Mouse (Mus musculus) heart, embryonic 13.5 days (tissue): ENCODE data around the gene Chst5. TPM values are rescaled to one million over a fixed set of nuclear protein-coding genes. Genes with fewer than 3 reads are reported as not detected.

Experiments
- ATAC-seq: fragments of 200-750 bp; cut with Nextera tagmentation; 2 replicates; pipeline ENCODE4 v1.8.0; 2017; ENCODE audit warnings: moderate TSS enrichment; ENCODE audit not compliant: insufficient number of reproducible peaks, low FRiP score, low TSS enrichment; ENCODE audit errors: extremely low read depth
- H3K27ac ChIP-seq: fragments of 300-500 bp; sonication (generic); replicated peaks from 2 replicates; pipeline ENCODE4 v1.5.1; 2015; ENCODE audit warnings: moderate library complexity, mild to moderate bottlenecking, inconsistent platforms
- H3K27me3 ChIP-seq: fragments of 300-500 bp; sonication (generic); replicated peaks from 2 replicates; pipeline ENCODE4 v1.6.1; 2015; ENCODE audit warnings: mild to moderate bottlenecking, inconsistent platforms
- H3K36me3 ChIP-seq: fragments of 300-500 bp; sonication (generic); 2 replicates; pipeline ENCODE4 v1.6.1; 2015; ENCODE audit warnings: mild to moderate bottlenecking, inconsistent platforms
- H3K4me1 ChIP-seq: fragments of 300-500 bp; sonication (generic); 2 replicates; pipeline ENCODE4 v1.6.1; 2015; ENCODE audit warnings: inconsistent platforms
- H3K4me2 ChIP-seq: fragments of 300-500 bp; sonication (generic); 2 replicates; pipeline ENCODE4 v1.6.1; 2015; ENCODE audit warnings: inconsistent platforms, mild to moderate bottlenecking, moderate library complexity
- H3K4me3 ChIP-seq: fragments of 300-500 bp; sonication (generic); 2 replicates; pipeline ENCODE4 v1.5.1; 2015; ENCODE audit warnings: moderate library complexity, mild to moderate bottlenecking, inconsistent platforms
- H3K9ac ChIP-seq: fragments of 300-500 bp; sonication (generic); 2 replicates; pipeline ENCODE4 v1.6.1; 2015; ENCODE audit warnings: inconsistent platforms, mild to moderate bottlenecking, moderate library complexity
- H3K9me3 ChIP-seq: fragments of 300-500 bp; sonication (generic); 2 replicates; pipeline ENCODE4 v1.6.1; 2016; ENCODE audit warnings: inconsistent platforms
- WGBS: fragments of 180-500 bp; shearing (Covaris S2); methylation state at CpG from one replicate; pipeline ENCODE4 v1.1.7; 2015; ENCODE audit warnings: mixed read lengths; 5-methylcytosine and 5-hydroxymethylcytosine counted together
- polyA plus RNA-seq: library from polyadenylated mRNA; unstranded; fragments of >200 nt; fragmentation: Nextera tagmentation; extraction: Ambion mirVana; gene quantifications from 2 replicates; pipeline ENCODE4 v1.2.1, GENCODE M21; 2015

Gene Chst5
- polyA plus RNA-seq, 1 experiment from 2014 or later: 0.17 TPM

DNA sequence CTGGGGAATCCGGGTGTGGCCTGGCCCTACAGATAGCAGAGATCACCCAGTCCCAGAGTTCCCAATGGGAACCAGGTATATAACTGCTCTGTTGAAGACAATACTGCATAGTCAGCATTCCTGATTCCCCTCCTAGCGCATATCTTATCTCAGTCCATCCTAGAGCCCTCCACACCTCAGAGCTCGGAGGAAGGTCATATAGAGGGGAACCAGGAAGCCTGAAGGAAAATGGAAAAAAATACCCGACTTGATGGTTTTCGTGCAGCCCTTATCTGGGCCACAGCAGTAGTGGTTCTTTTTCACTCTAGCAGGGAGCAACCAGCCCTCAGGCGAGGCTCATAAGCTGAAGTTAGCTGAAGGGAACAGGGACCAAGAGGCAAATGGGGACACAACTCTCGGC lies 14.7 kb upstream of the Chst5 start:
- 26% methylated on average over 7 of the region's 7 CpGs for WGBS
- H3K9me3 ChIP-seq: no peaks in the 10 kb centered on the region
- no peak overlapping the region for H3K4me3 ChIP-seq
- no peak overlapping the region for H3K4me2 ChIP-seq
- H3K36me3 ChIP-seq: no peaks in the 10 kb centered on the region
- peaks cover 8% of the 10 kb centered on the region for H3K4me1 ChIP-seq
- no peaks in the 10 kb centered on the region for H3K27me3 ChIP-seq
- no peak for ATAC-seq
- no peak overlapping the region for H3K27ac ChIP-seq
- H3K9ac ChIP-seq: no peak overlapping the region

DNA sequence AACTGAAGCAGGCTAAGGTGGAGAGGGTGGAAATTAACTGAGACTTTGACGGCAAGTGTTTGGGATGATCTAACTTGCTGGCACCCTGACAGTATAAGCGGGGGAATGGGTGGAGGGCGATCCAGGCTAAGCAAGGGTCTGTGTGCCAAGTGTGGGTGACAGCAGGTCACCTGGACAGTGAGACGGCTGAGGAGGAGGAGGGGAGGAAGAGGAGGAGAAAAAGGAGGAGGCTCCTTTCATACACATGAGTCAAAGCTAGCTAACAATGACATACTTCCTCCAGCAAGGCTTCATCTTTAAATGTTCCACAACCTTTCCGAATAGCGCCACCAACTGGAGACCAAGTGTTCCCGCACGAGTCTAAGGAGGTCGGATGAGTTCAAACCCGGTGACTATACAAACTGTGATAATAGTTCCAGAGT lies 13.1 kb upstream of the Chst5 start:
- Histone ChIP-seq H3K27me3 (no peaks in the 10 kb centered on the region), H3K27ac (no peak overlapping the region), H3K4me1 (peaks cover 8% of the 10 kb centered on the region), H3K36me3 (no peaks in the 10 kb centered on the region; the same call in 1 of the 2 replicates), H3K9me3 (no peaks in the 10 kb centered on the region), H3K9ac (no peak overlapping the region), H3K4me2 (peak overlapping the region; percentile 42), H3K4me3 (no peak overlapping the region)
- no peak for ATAC-seq
- 23% methylated on average over 10 of the region's 10 CpGs for WGBS

DNA sequence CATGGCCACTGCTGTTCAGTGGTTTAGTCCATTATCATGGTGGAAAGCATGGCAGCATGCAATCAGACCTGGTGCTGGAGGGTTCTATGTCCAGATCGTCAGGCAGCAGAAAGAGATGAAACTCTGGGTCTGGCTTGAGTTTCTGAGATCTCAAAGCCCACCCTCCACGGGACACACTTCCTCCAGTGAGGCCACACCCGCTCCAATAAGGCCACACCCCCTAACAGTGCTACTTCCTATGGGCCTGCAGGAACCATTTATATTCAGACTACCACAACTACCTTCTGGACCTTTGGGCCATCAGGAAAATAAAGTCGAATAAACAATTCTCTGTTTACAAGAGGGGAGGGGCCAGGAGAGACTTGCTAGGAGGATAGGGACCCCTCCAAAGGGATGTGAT lies 10.7 kb upstream of the Chst5 start:
- ATAC-seq: no peak
- WGBS: 69% methylated on average over 4 of the region's 4 CpGs

DNA sequence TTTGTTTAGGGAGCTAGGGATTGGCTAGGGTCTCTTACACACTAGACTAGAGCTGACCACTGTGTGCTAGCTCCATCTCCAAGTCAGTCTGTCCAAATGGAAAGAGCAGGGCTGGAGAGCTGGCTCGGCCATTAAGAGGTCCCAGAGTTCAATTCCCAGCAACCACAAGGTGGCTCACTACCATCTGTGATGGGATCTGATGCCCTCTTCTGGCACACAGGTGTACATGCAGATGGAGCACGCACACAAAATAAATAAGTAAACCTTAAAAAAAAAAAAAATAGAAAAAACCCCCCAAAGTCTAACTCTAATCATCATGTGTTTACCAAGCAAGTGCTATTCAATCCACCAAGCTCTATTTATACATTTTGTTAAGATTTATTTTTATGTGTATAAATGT lies 9.4 kb upstream of the Chst5 start:
- Histone ChIP-seq H3K27me3 (no peaks in the 10 kb centered on the region), H3K36me3 (no peaks in the 10 kb centered on the region; the same call in 1 of the 2 replicates), H3K27ac (no peak overlapping the region), H3K9me3 (no peaks in the 10 kb centered on the region), H3K4me3 (no peak overlapping the region), H3K4me1 (peaks cover under 1% of the 10 kb centered on the region), H3K4me2 (no peak overlapping the region), H3K9ac (no peak overlapping the region)
- no peak for ATAC-seq
- 75% methylated on average over 2 of the region's 2 CpGs for WGBS

More for the DNA sequence above, 10.7 kb upstream of the Chst5 start:
- H3K36me3 ChIP-seq: no peaks in the 10 kb centered on the region; the same call in 1 of the 2 replicates
- no peak overlapping the region for H3K4me2 ChIP-seq
- H3K27ac ChIP-seq: no peak overlapping the region
- no peak overlapping the region for H3K4me3 ChIP-seq
- peaks cover 8% of the 10 kb centered on the region for H3K4me1 ChIP-seq
- H3K9me3 ChIP-seq: no peaks in the 10 kb centered on the region
- no peaks in the 10 kb centered on the region for H3K27me3 ChIP-seq
- H3K9ac ChIP-seq: no peak overlapping the region

DNA sequence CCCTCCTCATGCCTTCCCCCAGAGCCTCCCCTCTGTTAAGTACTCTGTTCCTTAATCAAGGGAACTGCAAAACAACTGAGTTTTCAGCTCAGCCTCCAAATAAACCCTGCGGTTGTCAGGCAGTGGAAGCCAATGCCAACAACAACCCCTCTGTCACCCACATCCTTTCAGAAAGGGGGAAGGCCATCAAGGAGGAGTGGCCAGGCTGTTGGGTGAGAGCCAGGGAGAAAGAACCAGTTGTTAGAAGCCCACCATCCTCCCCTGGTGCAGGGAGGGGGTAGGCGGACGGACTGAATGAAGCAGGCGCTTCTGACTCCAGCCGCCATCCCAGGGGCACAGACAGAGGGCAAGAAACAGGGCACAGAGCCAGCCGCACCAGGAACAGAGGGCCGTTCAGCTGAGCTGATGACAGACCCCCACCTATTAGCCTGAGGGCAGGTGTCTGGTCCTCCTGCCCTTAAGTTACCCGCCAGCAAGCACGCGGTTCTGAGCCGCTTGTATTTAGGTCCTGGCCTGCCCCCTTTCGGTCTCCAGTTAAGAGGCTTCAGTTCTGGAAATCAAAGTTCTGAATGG lies 2.7 kb upstream of the Chst5 start:
- H3K27me3 ChIP-seq: peaks cover 52% of the 10 kb centered on the region
- no peaks in the 10 kb centered on the region for H3K9me3 ChIP-seq
- H3K4me3 ChIP-seq: no peak overlapping the region
- ATAC-seq: no peak
- WGBS: 39% methylated on average over 12 of the region's 12 CpGs
- peaks cover 19% of the 10 kb centered on the region for H3K4me1 ChIP-seq
- H3K36me3 ChIP-seq: no peaks in the 10 kb centered on the region
- H3K9ac ChIP-seq: no peak overlapping the region
- no peak overlapping the region for H3K27ac ChIP-seq
- peak overlapping the region; percentile 42 for H3K4me2 ChIP-seq

DNA sequence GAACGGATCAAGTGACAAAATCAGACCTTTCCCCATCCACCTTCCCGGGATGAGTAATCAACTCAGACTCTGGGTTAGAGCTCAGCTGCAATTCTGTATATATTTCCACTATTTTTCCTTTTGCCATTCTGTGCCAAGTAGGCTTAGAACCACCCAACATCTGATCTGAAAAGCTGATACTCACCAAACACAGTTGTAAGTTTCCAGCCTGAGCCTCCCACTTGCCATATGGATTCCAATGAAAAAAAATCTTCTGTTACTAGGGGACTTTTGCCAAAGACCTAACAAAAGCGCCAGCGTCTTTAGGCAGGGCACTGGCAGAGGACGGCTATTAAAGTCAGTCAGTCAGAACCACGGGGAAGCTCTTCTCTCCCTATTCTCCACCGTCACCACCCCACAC lies 1.3 kb upstream of the Chst5 start:
- peaks cover 19% of the 10 kb centered on the region for H3K4me1 ChIP-seq
- no peak for ATAC-seq
- H3K4me3 ChIP-seq: no peak overlapping the region
- no peak overlapping the region for H3K27ac ChIP-seq
- H3K36me3 ChIP-seq: no peaks in the 10 kb centered on the region
- H3K9me3 ChIP-seq: no peaks in the 10 kb centered on the region
- 61% methylated on average over 7 of the region's 7 CpGs for WGBS
- H3K9ac ChIP-seq: no peak overlapping the region
- no peak overlapping the region for H3K4me2 ChIP-seq
- H3K27me3 ChIP-seq: peaks cover 53% of the 10 kb centered on the region

DNA sequence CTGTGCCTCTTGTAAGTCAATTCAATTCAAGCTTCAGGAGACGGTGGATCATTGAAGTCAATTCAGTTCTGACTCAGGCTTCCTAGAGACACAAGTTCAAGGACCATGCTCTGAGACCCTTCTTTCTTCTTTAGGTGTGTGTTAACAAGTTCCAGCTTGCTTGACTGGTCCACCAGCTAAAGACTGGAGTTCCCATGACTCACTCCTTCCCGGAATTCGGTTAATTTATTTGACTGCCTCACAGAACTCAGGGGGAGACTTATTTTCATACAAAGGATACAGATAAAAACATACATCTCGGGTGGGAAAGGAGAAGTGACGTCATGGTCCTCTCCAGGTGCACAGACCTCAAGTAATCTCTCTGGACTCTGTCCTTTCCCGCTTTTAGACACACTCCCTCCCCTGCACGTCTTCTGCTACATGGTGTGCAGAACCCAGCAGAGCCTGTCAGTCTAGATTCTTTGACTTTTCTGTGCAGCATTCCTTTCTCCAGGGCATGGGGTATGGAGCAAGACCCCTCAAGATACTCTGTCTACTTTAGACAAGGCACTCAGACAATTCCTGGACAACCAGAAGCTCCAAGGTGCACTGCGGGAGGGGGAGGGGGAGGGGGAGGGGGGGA lies 4.6 kb downstream of the Chst5 start:
- H3K9ac ChIP-seq: no peak overlapping the region
- H3K4me3 ChIP-seq: no peak overlapping the region
- ATAC-seq: no peak
- H3K4me2 ChIP-seq: no peak overlapping the region
- H3K4me1 ChIP-seq: peaks cover 18% of the 10 kb centered on the region
- no peaks in the 10 kb centered on the region for H3K36me3 ChIP-seq
- no peak overlapping the region for H3K27ac ChIP-seq
- WGBS: 45% methylated on average over 7 of the region's 8 CpGs
- no peaks in the 10 kb centered on the region for H3K9me3 ChIP-seq
- H3K27me3 ChIP-seq: peaks cover 25% of the 10 kb centered on the region

DNA sequence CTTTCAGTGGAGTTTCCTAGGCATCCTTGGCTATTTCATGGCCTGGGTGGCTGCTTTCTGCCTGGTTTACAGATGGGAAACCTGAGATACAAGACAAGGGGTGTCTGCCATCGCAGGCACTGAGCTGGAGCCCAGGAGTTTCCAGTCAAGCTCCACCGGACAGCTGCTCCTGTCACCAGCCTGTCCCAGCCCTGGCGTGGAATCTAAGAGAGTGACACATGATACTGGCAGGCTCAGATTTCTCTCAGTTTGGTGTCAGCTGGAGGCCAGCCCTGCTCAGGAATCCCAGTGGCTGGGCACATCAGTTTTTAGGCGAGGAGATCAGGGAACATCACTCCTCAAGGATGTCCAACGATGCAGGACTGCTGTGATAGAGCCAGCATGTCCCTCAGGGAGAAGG lies 8.2 kb downstream of the Chst5 start:
- Histone ChIP-seq H3K4me3 (no peak overlapping the region), H3K4me2 (no peak overlapping the region), H3K9ac (no peak overlapping the region), H3K4me1 (peaks cover 8% of the 10 kb centered on the region), H3K9me3 (no peaks in the 10 kb centered on the region), H3K27me3 (no peaks in the 10 kb centered on the region), H3K36me3 (no peaks in the 10 kb centered on the region), H3K27ac (no peak overlapping the region)
- ATAC-seq: no peak
- 12% methylated on average over 5 of the region's 5 CpGs for WGBS

DNA sequence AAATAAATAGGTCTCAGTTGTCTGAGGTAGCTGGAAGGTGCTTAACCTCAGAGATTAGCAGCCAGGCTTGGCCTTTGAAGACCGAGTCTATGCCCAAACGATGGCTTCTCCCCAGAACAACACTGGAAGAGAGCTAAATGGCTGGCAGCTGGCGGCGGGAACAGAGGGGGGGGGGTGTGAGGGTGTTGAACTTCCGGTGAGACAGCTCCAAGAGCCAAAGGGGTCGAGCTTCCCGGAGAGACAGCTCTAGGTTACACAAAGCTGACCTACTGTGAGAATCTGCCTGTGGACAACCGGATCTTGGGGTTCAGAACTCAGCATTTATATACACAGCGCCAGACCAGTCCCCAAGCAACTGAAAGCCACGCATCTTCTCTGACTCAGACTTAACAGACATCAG lies 11.7 kb downstream of the Chst5 start:
- ATAC-seq: no peak
- Histone ChIP-seq H3K4me2 (no peak overlapping the region), H3K4me3 (no peak overlapping the region), H3K36me3 (no peaks in the 10 kb centered on the region), H3K9ac (no peak overlapping the region), H3K4me1 (peaks cover 8% of the 10 kb centered on the region), H3K27me3 (no peaks in the 10 kb centered on the region), H3K9me3 (no peaks in the 10 kb centered on the region), H3K27ac (no peak overlapping the region)
- WGBS: 31% methylated on average over 10 of the region's 10 CpGs

DNA sequence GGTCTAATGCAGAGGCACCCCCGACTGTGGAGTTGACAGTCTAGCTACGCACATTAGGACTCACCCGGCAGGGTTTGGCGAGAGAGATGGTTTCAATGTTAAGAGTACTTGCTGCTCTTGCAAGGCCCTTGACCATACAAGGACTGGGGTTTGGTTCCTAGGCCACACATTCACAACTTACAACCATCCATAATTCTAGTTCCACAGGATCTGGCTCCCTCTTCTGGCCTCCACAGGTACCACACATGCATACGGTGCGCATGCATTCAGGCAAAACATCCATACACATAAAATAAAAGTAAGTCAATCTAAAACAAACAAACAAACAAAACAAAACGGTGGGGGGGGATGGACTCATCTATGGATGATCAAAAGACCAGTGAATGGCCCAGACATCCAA lies 15.3 kb downstream of the Chst5 start:
- Histone ChIP-seq H3K4me3 (no peak overlapping the region), H3K9me3 (no peaks in the 10 kb centered on the region), H3K9ac (no peak overlapping the region), H3K4me2 (no peak overlapping the region), H3K27ac (no peak overlapping the region), H3K36me3 (no peaks in the 10 kb centered on the region), H3K4me1 (peaks cover 12% of the 10 kb centered on the region), H3K27me3 (peaks cover 28% of the 10 kb centered on the region)
- 85% methylated on average over 7 of the region's 7 CpGs for WGBS
- no peak for ATAC-seq

DNA sequence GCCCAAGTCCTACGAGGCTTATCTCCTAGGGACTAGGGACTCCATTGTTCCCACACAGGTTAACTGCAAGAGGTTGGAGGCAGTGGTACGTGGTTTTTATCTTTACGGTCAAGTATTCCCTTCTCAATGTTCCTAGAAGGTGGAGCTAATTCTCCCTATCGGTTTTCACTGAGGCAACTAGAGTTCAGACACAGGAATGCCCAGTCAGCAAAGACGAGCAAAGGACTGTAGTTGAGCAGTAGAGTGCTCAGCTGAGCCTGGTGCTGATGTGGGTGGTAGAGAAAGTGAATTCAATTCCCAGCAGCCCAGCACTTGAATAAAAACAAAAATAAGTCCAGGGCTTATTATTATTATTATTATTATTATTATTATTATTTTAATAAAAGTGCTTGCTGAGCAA lies 17.6 kb downstream of the Chst5 start:
- H3K27me3 ChIP-seq: peaks cover 47% of the 10 kb centered on the region
- WGBS: 40% methylated on average over 5 of the region's 5 CpGs
- ATAC-seq: no peak
- no peak overlapping the region for H3K9ac ChIP-seq
- H3K4me2 ChIP-seq: no peak overlapping the region
- H3K9me3 ChIP-seq: no peaks in the 10 kb centered on the region
- no peak overlapping the region for H3K4me3 ChIP-seq
- no peak overlapping the region for H3K27ac ChIP-seq
- H3K36me3 ChIP-seq: no peaks in the 10 kb centered on the region
- peaks cover 24% of the 10 kb centered on the region for H3K4me1 ChIP-seq

DNA sequence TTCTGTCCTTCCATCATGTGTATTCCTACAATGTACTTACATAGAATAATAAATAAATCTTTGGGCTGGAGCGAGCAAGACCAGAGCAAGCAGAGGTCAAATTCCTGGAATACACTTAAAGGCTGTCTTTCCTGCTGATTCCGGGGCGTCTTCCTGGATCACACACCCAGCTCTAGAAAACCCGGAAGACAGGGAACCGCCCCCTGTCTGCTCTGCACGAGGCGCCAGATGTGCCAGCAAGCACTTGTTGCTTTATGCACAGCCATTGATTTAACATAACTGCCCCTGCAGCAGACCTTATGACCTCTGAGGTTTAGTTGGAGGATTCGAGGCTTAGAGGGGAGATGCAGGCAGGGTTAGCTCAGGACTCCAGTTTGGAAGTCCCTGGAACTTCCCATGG lies 18.3 kb downstream of the Chst5 start:
- Histone ChIP-seq H3K27me3 (peaks cover 47% of the 10 kb centered on the region), H3K9me3 (no peaks in the 10 kb centered on the region), H3K27ac (no peak overlapping the region), H3K4me2 (no peak overlapping the region), H3K36me3 (no peaks in the 10 kb centered on the region), H3K4me1 (peaks cover 24% of the 10 kb centered on the region), H3K4me3 (no peak overlapping the region), H3K9ac (no peak overlapping the region)
- WGBS: 31% methylated on average over 8 of the region's 8 CpGs
- ATAC-seq: no peak
